Mouse (Mus musculus) adrenal gland, postnatal 14 days (tissue): ENCODE measurements around the gene Taf1b. TPM values are rescaled to one million over a fixed set of nuclear protein-coding genes. Genes with fewer than 3 reads are reported as not detected.
"Not testable (repeated sequence)": the region's sequence is repeated elsewhere in the genome, so short reads cannot be mapped to it uniquely, and the experiment has no call there.

Experiments used
- DNase-seq: peaks from one replicate; pipeline ENCODE4 v3.0.0; 2021; ENCODE audit warnings: mixed read lengths
- long read RNA-seq, 2 experiments: library from polyadenylated mRNA; stranded (forward); transcript quantifications; one replicate each; pipeline ENCODE4 v2.0.0; 2021
- total RNA-seq: library from RNA; stranded (reverse); gene quantifications from 2 replicates; pipeline ENCODE4 v1.2.3, GENCODE M21; 2021

The Taf1b gene
- 13.4 and 15.1 TPM in 2 replicates for total RNA-seq
- long read RNA-seq, experiment 1, transcript Taf1b-201 (15 exons, 2,209 nt): major isoform, 18 of 25 reads
- long read RNA-seq, experiment 1, partial matches to known transcripts: 2 of 25 reads
- long read RNA-seq, experiment 1, other reads (novel, unspliced or antisense): 2 of 25 reads
- long read RNA-seq, experiment 2, partial matches to known transcripts: 1 of 4 reads
- long read RNA-seq, experiment 2, other reads (novel, unspliced or antisense): 0 of 4 reads

DNA sequence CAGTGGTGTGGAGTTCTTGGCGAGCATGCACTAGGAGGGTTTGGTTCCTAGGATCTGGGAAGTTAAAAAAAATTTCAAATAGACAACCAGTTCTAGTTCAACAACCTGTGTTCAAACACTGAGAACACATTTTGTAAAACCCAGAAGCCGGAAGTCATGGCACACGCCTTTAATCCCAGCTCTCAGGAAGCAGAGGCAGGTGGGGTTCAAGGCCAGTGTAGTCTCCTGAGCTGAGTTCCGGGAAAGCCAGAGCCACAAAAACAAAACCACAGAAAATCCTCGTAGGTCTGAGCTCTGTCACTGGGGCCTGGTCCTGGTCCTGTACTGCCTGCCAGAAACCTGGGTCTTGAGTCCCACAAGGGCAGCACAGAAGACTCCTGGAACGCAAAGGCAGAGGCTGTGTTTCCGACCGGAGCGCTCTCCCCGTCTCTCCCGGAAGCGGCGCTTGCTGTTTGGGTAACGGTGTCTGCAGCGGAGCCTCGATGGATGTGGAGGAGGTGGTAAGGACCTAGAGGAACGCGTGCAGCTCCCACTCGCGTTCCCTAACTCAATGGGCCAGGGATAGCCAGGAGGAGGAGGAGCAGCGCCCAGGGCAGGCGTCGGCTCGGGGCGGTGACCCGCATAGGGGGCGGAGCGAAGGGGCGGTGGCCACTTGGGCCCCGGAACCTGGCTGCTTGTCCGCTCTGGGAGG is at the start of gene Taf1b:
TSS of gene Taf1b (plus strand) at position 210 of the 691 bp plus-strand sequence.
- peak; percentile 91 for DNase-seq

DNA sequence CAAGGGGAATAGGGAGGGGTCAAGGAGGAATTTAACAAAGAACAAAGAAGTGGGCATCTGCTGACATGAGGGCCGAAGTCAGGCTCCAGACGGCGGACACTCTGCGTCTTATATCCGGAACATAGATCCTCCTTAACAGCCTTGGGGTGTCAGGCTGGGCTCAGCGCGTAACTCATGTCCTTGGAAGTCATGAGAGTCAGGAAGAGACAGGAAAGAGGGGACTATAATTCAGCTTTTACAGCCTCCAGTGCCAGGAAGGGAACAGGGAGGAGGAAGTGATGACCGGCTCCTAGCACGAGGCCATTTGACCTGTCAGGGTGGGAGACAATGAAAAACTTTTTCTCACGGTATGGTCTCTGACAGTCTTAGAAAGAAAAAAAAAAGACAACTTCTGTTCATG is 37.8 kb upstream of the Taf1b start:
- DNase-seq: peak; percentile 60

DNA sequence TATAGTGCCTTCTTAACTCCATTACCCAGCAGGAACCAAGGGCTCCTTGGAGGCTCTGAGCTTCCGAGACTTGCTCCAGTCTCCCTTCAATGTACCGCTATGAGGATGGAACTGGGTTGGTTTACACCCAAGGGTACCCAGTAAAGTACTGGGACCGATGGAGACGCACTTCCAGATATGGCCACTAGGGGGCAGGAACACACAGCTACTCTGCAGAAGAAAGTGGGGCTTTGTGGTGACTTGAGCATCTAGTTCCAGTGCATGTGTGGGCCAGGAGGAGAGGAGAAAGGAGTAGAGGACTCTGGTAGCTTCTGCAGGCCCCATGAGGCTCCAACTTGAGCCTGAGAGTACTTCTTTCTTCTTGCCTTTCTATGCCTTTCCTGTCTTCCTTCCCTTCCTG is 36.0 kb upstream of the Taf1b start:
- DNase-seq: peak; percentile 12

DNA sequence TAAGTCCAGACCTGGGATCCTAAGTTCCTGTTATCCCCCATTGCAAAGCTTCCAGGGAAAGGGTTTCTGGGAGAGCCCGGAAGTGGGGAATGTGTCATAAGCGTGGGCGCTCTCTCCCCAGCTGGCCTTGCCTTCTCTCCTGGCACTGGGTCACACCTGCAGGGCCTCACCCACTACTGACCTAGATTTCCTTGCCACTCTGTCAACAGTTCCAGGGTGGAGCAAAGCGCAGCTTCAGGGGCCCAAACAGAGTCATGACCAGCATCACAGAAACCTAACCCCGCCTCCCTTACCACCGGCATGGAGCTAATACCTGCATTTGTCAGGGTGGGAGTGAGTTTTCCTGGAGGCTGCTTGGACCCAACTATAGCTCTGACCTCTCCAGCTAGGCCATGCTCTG is 34.7 kb upstream of the Taf1b start:
- DNase-seq: not testable (repeated sequence)

DNA sequence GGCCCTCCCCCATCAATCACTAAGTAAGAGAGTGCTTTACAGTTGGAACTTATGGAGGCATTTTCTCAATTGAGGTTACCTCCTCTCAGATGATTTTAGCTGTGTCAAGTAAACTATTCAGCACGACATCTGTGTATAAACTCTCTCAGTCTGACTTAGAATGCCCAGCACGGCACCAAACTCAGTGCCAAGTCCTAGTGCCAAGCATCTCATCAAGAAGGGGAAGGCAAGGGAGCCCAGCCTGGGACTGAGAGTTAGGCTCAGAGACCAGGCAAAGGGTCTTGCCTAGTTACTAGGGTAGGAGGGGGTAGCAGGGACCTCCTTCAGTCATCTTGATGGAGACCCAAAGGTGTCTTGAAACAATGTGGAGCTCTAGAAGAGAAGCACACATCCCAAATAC is 29.2 kb upstream of the Taf1b start:
- DNase-seq: no peak

DNA sequence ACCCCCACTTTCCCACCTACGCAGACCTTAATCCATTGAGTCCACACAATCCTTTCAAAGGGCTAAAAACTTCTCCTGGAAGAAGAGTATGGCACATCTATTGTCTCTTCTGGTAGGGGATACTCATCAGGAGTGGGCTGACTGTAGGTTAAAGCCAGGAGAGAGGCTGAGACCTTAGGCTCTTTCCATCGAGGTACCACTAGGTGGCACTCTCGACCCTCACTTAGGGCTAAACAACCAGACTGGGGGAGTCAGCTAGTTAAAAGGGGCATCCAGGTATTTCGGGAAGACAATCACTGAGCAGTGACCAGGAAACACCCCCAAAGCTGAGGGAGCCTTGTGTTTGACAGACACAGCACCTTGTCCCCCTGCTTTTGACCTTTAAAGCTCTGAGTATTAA is 27.2 kb upstream of the Taf1b start:
- peak; percentile 71 for DNase-seq

DNA sequence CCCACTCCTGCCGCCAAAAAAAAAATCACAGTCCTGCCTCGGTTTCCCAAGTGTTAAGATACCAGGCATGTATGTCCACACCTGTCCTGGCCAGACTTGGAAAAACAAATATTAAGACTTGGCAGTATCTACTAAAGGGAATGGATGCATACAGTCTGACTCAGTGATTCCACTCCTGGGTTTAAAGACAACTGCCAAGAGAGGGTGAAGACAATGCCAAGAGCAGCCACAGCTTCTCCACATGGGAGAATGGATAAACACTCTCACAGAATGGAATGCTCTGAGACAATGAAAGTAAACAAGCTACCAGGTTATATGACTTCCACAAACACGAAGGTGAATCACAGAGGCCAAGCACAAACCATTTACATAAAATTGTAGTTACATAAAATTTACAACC is 24.9 kb upstream of the Taf1b start:
- DNase-seq: no peak

DNA sequence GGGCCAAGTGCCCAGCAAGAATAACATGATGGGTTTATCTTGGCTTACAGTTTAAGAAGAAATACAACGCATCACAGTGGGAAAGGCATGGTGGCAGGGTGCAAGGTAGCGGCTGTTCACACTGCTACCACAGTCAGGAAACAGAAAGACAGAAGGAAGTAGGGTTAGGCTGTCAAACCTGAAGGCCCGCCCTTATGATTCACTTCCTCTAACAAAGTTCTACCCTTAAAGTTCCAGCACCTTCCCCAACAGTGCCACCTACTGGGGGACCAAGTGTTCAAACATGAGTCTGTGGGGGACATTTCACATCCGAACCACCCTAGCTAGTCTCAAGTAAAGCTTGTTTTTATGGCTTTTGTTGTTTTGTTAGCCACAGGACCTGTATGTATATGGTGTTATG is 13.2 kb upstream of the Taf1b start:
- no peak for DNase-seq

DNA sequence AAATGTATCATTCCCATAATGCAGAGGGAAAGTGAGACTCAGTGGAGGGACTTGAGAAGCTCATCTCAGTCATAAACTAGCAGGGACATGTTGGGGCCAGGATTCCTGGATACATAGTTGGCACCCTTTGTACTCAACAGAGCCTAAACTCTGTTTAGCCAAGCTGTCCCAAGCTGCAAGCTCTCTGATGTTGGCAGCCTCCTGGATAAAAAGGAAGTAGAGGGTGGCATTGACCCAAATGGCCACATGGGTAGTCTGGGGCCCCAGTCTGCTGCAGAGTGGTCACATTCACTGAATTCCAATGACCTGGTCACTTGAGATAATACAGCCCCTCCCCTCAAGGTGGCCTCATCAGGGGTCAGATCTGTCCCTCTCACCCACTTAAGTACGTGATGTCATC is 11.3 kb upstream of the Taf1b start:
- no peak for DNase-seq

DNA sequence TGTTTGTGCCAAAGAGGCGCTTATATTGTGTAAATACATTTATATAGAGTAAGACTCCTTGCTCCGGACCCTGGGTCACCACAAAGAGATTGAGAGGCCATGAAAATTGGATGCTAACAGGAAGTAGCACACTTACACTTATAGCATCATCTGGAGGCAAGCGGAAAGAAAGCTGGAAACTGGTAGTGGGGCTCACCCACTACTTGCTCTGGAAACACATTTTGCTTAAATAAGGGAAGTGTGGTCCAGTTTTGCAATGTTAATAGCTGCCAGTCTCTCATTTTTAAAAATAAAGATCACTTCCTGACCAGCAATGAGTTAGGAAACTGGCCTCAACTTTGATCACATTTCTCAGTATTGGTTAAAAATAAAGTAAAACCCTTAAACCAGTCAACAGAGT is 5.7 kb upstream of the Taf1b start:
- DNase-seq: not testable (repeated sequence)

DNA sequence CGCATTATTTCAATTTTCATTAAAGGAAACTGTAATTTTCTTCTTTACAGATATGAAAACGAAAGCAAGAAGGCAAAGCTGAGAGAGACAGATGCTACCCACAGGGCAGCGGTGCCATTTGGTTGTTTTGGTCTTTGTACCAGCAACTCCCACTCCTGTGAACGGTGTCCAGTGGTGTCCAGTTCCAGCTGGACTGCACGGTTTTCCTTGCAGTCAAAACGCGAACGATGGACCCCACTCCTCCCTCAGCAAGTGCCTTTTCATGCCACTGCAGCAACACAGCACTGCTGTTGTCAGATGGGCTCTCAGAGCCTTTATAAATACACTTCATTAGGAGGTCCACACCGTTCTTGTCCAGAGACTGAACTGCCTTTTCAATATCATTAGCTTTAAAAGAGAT is 5.1 kb upstream of the Taf1b start:
- no peak for DNase-seq

DNA sequence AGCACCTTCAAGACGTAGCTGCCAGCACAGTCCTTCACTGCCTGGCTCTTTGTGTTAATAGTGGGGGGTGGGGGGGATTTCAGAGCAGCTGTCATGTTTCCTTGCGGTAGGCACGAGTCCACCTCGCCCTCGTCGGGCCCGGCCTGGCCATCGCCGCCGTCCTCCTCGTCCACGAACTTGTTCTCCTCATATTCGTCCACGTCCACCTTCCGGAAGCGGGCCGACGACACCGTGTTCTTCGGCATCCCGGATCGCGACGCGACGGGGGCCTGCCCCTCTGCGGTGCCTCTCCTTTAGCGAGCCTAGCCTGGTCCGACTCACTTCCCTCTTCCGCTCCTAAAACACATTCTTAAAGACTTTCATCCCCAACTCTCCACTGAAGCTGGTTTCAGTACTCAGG is 4.7 kb upstream of the Taf1b start:
- DNase-seq: peak; percentile 31

DNA sequence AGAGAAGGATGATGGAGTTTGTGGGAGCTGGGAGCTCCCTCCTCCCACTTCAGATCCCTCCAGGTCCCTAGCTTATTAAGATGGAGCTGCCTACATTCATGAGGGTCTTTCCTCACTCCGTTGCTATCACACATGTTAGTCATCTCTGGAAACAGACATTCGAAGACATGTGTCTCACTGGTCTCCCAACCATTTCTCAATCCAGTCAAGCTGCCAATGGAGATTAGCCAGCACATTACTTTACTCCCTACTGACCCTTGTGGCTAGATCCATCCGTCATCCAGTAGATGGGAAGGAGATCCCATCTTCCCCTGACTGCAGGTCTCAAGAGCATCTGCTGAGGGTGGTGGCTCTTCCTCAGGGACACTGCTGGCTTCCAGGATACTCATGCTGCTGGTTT is 3.4 kb upstream of the Taf1b start:
- not testable (repeated sequence) for DNase-seq

DNA sequence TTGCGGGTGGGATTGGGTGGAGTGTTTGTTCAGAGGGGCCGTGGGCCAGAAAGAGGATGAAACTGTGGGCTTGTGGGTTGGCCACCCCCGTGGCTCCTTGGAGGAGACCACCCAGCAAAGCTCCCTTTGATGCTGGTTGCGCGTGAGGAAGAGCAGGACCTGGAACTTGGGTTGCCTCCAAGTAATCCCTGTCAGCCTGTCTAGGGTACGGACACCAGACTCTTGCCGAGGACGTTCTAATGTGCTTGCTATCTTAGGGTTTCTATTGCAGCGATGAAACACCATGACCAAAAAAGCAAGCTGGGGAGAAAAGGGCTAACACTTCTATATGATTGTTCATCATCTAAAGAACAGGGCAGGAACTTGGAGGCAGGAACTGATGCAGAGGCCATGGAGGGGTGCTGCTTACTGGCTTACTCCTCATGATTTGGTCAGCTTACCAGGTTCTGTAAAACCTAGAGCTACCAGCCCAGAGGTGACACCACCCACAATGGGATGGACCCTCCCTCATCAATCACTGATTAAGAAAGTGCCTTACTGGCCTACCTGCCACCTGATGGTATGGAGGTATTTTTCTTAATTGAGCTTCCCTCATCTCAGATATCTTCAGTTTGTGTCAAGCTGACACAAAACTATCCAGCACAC is 804 bp downstream of the Taf1b start:
- DNase-seq: not testable (repeated sequence)

DNA sequence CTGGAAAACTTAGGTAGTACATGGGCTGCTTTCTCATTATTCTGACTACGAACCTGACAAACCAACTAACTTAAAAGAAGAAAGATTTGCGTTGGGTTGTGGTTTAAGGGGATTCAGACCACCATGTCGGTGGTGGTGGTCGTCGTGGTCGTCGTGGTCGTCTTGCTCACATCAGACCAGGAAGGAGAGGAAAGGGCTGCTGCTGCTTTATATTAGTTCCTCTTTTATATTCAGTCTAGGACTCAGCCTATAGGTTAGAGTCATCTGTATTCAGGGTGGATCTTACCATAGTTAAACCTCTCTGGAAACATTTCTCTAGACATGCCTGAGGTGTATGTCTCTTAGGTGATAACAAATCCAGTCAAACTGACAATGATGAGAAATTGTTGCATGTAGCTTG is 19.0 kb downstream of the Taf1b start:
- DNase-seq: no peak

DNA sequence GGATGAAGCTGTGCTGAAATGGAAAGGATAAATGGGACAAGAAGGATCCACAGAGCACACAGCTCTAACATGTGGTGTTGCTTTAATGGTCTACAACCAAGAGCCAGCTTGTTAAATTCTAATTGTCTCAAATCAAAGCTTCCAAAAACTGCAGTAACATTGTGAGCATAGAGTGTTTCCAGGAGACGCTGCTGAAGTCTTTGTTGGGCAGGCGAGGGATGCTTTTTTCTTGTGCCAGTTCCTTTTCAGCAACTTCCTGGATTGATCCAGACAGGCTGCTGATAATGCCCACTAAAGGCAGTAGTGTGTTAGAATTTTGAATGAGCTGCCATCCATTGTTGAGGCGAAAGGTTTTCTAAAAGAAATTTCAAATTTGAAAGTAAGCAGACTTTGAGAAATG is 22.9 kb downstream of the Taf1b start:
- no peak for DNase-seq

DNA sequence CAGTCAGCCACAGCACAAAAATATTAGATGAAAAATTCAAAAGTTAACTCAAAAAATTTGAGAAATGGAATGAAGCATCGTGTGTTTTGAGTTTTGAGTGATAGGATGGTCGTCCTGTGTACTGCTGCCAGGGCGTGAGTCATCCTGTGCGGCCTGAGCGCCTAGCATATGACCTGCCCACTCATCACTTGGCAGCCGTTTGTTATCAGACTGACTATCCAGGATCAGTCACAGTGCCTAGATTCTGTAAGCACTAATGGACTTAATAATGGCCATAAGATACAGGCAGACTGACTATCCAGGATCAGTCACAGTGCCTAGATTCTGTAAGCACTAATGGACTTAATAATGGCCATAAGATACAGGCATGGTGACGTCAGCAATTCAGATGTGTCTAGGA is 26.9 kb downstream of the Taf1b start:
- peak; percentile 82 for DNase-seq

DNA sequence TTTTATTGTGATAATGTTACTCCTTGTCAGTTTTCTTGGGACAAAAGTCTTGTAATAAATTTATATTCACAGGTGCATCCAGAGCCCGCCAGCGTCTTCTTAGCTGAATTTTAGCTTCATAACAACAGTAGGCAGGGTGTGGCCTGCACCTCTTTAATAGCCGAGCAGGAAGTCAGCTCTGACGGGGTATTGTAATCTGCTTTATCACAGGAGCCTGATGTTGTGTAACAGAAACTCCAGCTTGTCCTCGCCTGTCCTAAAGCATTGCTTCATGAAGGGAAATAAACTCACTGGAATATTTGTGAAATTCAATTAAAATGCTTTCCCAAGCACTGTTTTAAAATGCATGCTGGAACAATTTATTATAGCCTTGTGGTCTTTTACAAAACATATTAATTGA is 38.2 kb downstream of the Taf1b start:
- no peak for DNase-seq

DNA sequence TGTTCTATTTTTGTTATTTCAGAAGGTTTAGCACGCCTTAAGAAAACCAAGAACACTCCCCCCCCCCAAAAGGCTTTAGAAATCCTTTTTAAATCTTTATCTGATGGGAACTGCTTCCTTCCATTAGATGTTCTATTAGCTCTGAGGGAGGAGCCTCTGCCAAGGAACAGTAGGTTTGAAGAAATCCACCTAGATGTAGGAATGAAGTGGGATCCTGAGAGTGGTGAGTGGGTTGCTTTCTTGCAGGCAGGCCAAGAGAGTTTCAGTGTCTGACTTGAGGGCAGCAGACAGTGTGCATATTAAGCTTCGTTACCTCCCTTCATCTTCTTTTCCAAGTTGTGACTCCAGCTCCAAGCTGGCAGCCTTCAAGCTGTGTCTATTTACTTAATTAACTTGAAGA is 39.0 kb downstream of the Taf1b start:
- DNase-seq: no peak

DNA sequence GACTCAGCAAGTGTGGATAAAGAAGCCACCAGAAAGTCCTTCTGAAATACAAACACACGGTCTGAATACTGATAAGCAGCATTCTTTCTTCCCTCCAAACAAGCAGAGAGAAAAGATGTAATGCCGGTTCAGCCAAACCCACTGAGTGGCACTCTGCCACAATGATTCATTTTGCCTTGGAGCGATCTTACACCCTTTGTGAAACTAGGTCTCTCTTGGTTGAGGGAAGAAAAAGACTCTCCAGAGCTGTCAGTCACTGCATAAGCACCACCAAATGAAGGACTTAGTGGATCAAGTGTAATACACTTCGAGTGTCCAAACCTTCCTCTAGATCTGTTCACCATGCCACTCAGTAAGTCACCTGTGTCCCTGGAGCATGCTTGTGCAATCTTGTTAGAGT is 39.8 kb downstream of the Taf1b start:
- DNase-seq: peak; percentile 68

DNA sequence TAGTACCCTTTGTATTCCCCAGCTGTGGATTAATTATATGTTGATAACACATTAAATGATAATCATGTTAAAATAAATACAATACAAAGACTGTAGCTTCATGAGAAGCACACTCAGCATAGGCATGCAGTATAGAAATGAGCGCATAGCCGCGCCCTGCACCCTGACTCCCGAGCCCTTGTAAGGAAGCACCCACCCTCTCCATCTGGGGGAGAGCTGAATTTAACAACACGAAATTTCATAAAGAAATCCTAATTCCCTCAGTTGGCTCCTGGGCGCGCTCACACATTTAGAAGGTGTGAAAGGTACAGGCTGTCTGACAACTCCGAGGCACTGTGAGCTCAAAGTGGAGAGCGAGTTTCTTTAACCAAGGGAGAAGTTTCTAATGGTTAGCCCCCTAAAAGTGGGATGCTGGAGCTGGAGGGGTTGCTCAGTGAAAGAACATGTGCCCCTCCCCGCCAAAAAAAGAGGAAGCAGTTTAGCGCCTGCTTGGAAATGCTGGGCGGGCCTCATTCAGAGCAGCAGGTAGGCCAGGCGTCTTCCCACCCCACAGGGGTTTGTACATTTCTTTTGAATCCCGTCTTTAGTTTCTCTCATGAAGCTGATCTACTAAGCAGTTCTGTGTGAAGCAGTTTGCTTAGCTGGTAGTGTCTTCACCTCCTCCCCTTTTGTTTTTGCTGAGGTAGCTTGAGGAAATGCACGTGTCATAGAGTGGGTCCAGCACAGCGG is 43.4 kb downstream of the Taf1b start:
- no peak for DNase-seq

DNA sequence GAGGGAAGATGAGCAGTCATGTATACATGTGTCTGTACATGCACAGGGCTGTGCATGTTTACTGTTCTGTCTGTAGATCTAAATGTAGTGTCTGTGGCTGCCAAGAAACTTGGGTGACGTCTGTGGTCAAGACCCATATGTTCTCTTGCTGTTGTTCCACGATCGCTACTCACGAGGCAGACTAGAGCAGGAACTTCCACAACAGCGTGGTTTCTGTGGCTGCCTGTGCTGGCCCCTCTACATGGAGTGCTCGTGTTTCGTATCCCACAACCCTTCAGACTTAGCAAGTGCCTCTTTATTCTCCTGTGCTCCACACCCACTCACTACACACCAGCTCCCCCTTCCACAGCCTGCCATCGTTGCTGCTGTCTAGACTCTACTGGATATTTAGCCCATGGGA is 49.5 kb downstream of the Taf1b start:
- DNase-seq: no peak

DNA sequence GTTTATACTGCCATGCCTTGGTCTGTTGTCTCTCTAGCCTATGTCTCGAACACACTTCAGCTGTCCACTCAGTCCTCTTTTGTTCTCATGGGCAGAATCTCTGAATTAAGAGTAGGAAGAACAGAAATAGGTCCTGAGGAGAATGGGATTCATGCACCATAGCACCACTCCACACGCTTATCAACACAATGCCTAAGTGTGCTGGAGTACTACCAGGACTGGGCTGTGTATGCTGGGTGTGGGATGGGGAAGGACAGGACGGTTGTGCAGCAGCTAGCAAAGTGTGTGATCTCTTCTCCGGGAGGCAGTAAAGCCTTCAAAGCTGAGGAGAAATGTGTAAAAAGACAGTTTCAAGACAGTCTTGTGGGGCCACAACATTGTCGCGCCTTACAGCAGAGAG is 50.7 kb downstream of the Taf1b start:
- no peak for DNase-seq
